Mouse (Mus musculus): ENCODE data around the gene Sorcs2.

DNA sequence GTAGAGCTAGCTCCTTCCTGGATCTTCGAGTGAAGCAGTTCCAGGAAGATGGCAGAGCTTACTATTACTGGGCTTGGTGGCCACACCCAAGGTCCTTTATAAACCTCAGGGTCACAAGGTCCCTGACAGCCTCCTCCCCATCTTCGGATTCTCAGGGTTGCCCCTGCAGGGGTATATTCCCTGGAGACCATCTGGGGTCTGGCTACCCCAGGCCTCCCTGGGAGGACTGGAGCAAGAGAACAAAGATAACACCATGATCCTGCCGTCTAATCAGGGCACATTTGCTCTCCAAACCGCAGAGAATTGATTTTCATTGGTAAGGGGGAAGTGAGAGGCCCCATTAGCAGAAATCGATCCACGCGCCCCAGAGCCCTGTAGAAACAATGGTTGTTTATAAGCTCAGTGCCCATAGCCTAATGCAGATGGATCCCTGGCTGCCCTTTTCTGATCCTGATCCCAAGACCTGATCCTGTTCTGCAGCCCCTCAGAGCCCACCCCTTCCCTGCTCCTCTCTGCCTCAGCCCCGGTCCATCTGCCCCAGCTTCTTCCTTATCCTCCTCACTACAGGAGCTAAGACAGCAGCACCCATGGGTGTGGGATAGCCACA is 243.0 kb downstream of the Sorcs2 start:
- TF ChIP-seq POLR2A (IDR thresholded peaks at IDR 0.05; ENCODE audit: borderline replicate concordance, extremely low read depth, low read depth, low read length) (no peak), CTCF (IDR thresholded peaks at IDR 0.05; ENCODE audit: insufficient read depth, low read length) (no peak)

Measured in lung, adult 2 months (tissue).